Mouse (Mus musculus) limb, embryonic 15.5 days (tissue): ENCODE results near the gene Prr15l. TPM values are rescaled to one million over a fixed set of nuclear protein-coding genes. Genes with fewer than 3 reads are reported as not detected.

Experiments
- ATAC-seq: fragments of 200-750 bp; cut with Nextera tagmentation; 2 replicates; pipeline ENCODE4 v1.8.0; 2017; ENCODE audit warnings: low read depth, moderate TSS enrichment; ENCODE audit not compliant: insufficient number of reproducible peaks, low FRiP score, low TSS enrichment
- H3K27ac ChIP-seq: fragments of 300-500 bp; sonication (generic); 2 replicates; pipeline ENCODE4 v1.5.1; 2015; ENCODE audit warnings: moderate library complexity, mild to moderate bottlenecking, inconsistent platforms
- H3K27me3 ChIP-seq: fragments of 300-500 bp; sonication (generic); 2 replicates; pipeline ENCODE4 v1.6.1; 2015; ENCODE audit warnings: inconsistent platforms
- H3K36me3 ChIP-seq: fragments of 300-500 bp; sonication (generic); 2 replicates; pipeline ENCODE4 v1.6.1; 2015; ENCODE audit warnings: inconsistent platforms
- H3K4me1 ChIP-seq: fragments of 300-500 bp; sonication (generic); 2 replicates; pipeline ENCODE4 v1.6.1; 2015; ENCODE audit warnings: inconsistent platforms
- H3K4me2 ChIP-seq: fragments of 300-500 bp; sonication (generic); 2 replicates; pipeline ENCODE4 v1.6.1; 2015; ENCODE audit warnings: mild to moderate bottlenecking, inconsistent platforms
- H3K4me3 ChIP-seq: fragments of 300-500 bp; sonication (generic); 2 replicates; pipeline ENCODE4 v1.5.1; 2015; ENCODE audit warnings: mild to moderate bottlenecking, inconsistent platforms
- H3K9ac ChIP-seq: fragments of 300-500 bp; sonication (generic); 2 replicates; pipeline ENCODE4 v1.6.1; 2015; ENCODE audit warnings: inconsistent platforms
- H3K9me3 ChIP-seq: fragments of 300-500 bp; sonication (generic); 2 replicates; pipeline ENCODE4 v1.6.1; 2016; ENCODE audit warnings: inconsistent platforms
- WGBS: fragments of 180-500 bp; shearing (Covaris S2); methylation state at CpG from one replicate; pipeline ENCODE4 v1.1.7; 2015; 5-methylcytosine and 5-hydroxymethylcytosine counted together
- polyA plus RNA-seq: library from polyadenylated mRNA; unstranded; fragments of >200 nt; fragmentation: Nextera tagmentation; extraction: Ambion mirVana; gene quantifications from 2 replicates; pipeline ENCODE4 v1.2.1, GENCODE M21; 2015

Prr15l gene
- polyA plus RNA-seq, 1 experiment from 2014 or later: 3.6 TPM

- Histone ChIP-seq H3K4me1 (peaks cover 5% of the 10 kb centered on the region), H3K4me2 (no peak overlapping the region), H3K27ac (no peak overlapping the region), H3K27me3 (no peaks in the 10 kb centered on the region), H3K36me3 (no peaks in the 10 kb centered on the region), H3K9me3 (no peaks in the 10 kb centered on the region), H3K4me3 (no peak overlapping the region), H3K9ac (no peak overlapping the region)
- WGBS: 73% methylated on average over 6 of the region's 6 CpGs
- no peak for ATAC-seq
Measured at GRCm38 (mm10) chr11:96938426-96938800, 10.5 kb downstream of the Prr15l start.

GRCm38 (mm10) chr11:96940578-96941465, 12.9 kb downstream of the Prr15l start:
- Histone ChIP-seq H3K27me3 (no peaks in the 10 kb centered on the region), H3K36me3 (no peaks in the 10 kb centered on the region), H3K9ac (no peak overlapping the region), H3K4me1 (peaks cover 22% of the 10 kb centered on the region), H3K4me2 (no peak overlapping the region), H3K9me3 (no peaks in the 10 kb centered on the region), H3K4me3 (no peak overlapping the region), H3K27ac (no peak overlapping the region)
- ATAC-seq: no peak
- WGBS: 73% methylated on average over 16 of the region's 16 CpGs

GRCm38 (mm10) chr11:96941989-96942590, 14.2 kb downstream of the Prr15l start:
- Histone ChIP-seq H3K27ac (no peak overlapping the region), H3K4me1 (peaks cover 30% of the 10 kb centered on the region), H3K4me3 (no peak overlapping the region), H3K9ac (no peak overlapping the region), H3K4me2 (no peak overlapping the region), H3K36me3 (no peaks in the 10 kb centered on the region), H3K27me3 (no peaks in the 10 kb centered on the region), H3K9me3 (no peaks in the 10 kb centered on the region)
- no peak for ATAC-seq
- WGBS: 77% methylated on average over 6 of the region's 6 CpGs

- Histone ChIP-seq H3K9me3 (no peaks in the 10 kb centered on the region), H3K4me3 (peak within 1 kb of the TSS; percentile 52), H3K27ac (0 out of 2 replicates have a peak within 1 kb of the TSS, but pooled peaks have one; percentile 3), H3K4me2 (peak within 1 kb of the TSS; percentile 93), H3K9ac (peak within 1 kb of the TSS; percentile 40; the same call in 1 of the 2 replicates), H3K36me3 (no peaks in the 10 kb centered on the region), H3K4me1 (peaks cover 27% of the 10 kb centered on the region), H3K27me3 (no peaks in the 10 kb centered on the region)
- peak; percentile 89 for ATAC-seq
- WGBS: under 1% methylated on average over 29 of the region's 29 CpGs
Measured at GRCm38 (mm10) chr11:96943746-96944304, 15.9 kb downstream of the Prr15l start, which contains the start of gene Pnpo. Gene Pnpo, minus strand, starts transcription at chr11:96943986.

GRCm38 (mm10) chr11:96944844-96945580, 17.1 kb downstream of the Prr15l start:
- H3K36me3 ChIP-seq: 0 out of 2 replicates have a peak, but pooled peaks cover 2% of the 10 kb centered on the region
- no peaks in the 10 kb centered on the region for H3K27me3 ChIP-seq
- no peaks in the 10 kb centered on the region for H3K9me3 ChIP-seq
- H3K9ac ChIP-seq: no peak overlapping the region
- no peak overlapping the region for H3K27ac ChIP-seq
- peak overlapping the region; percentile 52 for H3K4me3 ChIP-seq
- 76% methylated on average over 14 of the region's 14 CpGs for WGBS
- H3K4me1 ChIP-seq: peaks cover 27% of the 10 kb centered on the region
- no peak for ATAC-seq
- H3K4me2 ChIP-seq: peak overlapping the region; percentile 93

- WGBS: 58% methylated on average over 9 of the region's 9 CpGs
- Histone ChIP-seq H3K9me3 (no peaks in the 10 kb centered on the region), H3K4me2 (peak overlapping the region; percentile 12; the same call in 1 of the 2 replicates), H3K36me3 (peaks cover 10% of the 10 kb centered on the region), H3K27me3 (no peaks in the 10 kb centered on the region), H3K9ac (no peak overlapping the region), H3K4me3 (no peak overlapping the region), H3K4me1 (peaks cover 27% of the 10 kb centered on the region), H3K27ac (peak overlapping the region; percentile 72)
- ATAC-seq: no peak
Measured at GRCm38 (mm10) chr11:96946498-96946897, 18.6 kb downstream of the Prr15l start.

- peaks cover 23% of the 10 kb centered on the region for H3K36me3 ChIP-seq
- H3K9ac ChIP-seq: no peak overlapping the region
- no peak overlapping the region for H3K4me2 ChIP-seq
- H3K4me1 ChIP-seq: peaks cover 27% of the 10 kb centered on the region
- no peaks in the 10 kb centered on the region for H3K9me3 ChIP-seq
- H3K27me3 ChIP-seq: no peaks in the 10 kb centered on the region
- no peak overlapping the region for H3K4me3 ChIP-seq
- H3K27ac ChIP-seq: no peak overlapping the region
- ATAC-seq: no peak
- WGBS: 95% methylated on average over 4 of the region's 4 CpGs
Measured at GRCm38 (mm10) chr11:96947849-96948248, 19.9 kb downstream of the Prr15l start.

GRCm38 (mm10) chr11:96950767-96951166, 22.9 kb downstream of the Prr15l start:
- ATAC-seq: no peak
- Histone ChIP-seq H3K9ac (no peak overlapping the region), H3K4me2 (no peak overlapping the region), H3K4me1 (0 out of 2 replicates have a peak, but pooled peaks cover 8% of the 10 kb centered on the region), H3K9me3 (no peaks in the 10 kb centered on the region), H3K4me3 (no peak overlapping the region), H3K27ac (no peak overlapping the region), H3K27me3 (no peaks in the 10 kb centered on the region), H3K36me3 (peaks cover 48% of the 10 kb centered on the region)
- 96% methylated on average over 3 of the region's 3 CpGs for WGBS

GRCm38 (mm10) chr11:96952426-96952825, 24.5 kb downstream of the Prr15l start:
- no peak overlapping the region for H3K9ac ChIP-seq
- 84% methylated on average over 10 of the region's 10 CpGs for WGBS

GRCm38 (mm10) chr11:96952896-96953295, 25.0 kb downstream of the Prr15l start:
- no peaks in the 10 kb centered on the region for H3K9me3 ChIP-seq
- no peak overlapping the region for H3K9ac ChIP-seq
- H3K4me1 ChIP-seq: no peaks in the 10 kb centered on the region
- ATAC-seq: no peak
- H3K27ac ChIP-seq: no peak overlapping the region
- H3K36me3 ChIP-seq: peaks cover 70% of the 10 kb centered on the region
- H3K4me3 ChIP-seq: no peak overlapping the region
- no peak overlapping the region for H3K4me2 ChIP-seq
- H3K27me3 ChIP-seq: no peaks in the 10 kb centered on the region
- WGBS: 79% methylated on average over 6 of the region's 6 CpGs

More at GRCm38 (mm10) chr11:96952426-96952825, 24.5 kb downstream of the Prr15l start:
- no peak overlapping the region for H3K4me3 ChIP-seq
- H3K27ac ChIP-seq: no peak overlapping the region
- no peaks in the 10 kb centered on the region for H3K9me3 ChIP-seq
- peaks cover 65% of the 10 kb centered on the region for H3K36me3 ChIP-seq
- H3K4me1 ChIP-seq: no peaks in the 10 kb centered on the region
- H3K27me3 ChIP-seq: no peaks in the 10 kb centered on the region
- H3K4me2 ChIP-seq: no peak overlapping the region
- ATAC-seq: no peak

- no peak overlapping the region for H3K4me3 ChIP-seq
- no peaks in the 10 kb centered on the region for H3K4me1 ChIP-seq
- no peak overlapping the region for H3K4me2 ChIP-seq
- no peaks in the 10 kb centered on the region for H3K27me3 ChIP-seq
- H3K9me3 ChIP-seq: no peaks in the 10 kb centered on the region
- H3K27ac ChIP-seq: no peak overlapping the region
- peaks cover 86% of the 10 kb centered on the region for H3K36me3 ChIP-seq
- no peak for ATAC-seq
- H3K9ac ChIP-seq: no peak overlapping the region
- 81% methylated on average over 4 of the region's 4 CpGs for WGBS
Measured at GRCm38 (mm10) chr11:96955094-96955493, 27.2 kb downstream of the Prr15l start.
